Mouse (Mus musculus): ENCODE data around the gene Cog1.
A peak's percentile ranks its signal among the peaks of the same experiment; 100 is the strongest.

Gene Cog1

GRCm38 (mm10) chr11:113666648-113667047 lies 17.7 kb downstream of the Cog1 start:
- DNase-seq (ENCODE audit: low spot score in 2 of 2), result no peak

GRCm38 (mm10) chr11:113667122-113667521 lies 18.2 kb downstream of the Cog1 start:
- no peak for DNase-seq (ENCODE audit: low spot score in 2 of 2)

- DNase-seq (ENCODE audit: low spot score in 2 of 2), result no peak
Measured at GRCm38 (mm10) chr11:113667704-113668103, 18.7 kb downstream of the Cog1 start.

DNA sequence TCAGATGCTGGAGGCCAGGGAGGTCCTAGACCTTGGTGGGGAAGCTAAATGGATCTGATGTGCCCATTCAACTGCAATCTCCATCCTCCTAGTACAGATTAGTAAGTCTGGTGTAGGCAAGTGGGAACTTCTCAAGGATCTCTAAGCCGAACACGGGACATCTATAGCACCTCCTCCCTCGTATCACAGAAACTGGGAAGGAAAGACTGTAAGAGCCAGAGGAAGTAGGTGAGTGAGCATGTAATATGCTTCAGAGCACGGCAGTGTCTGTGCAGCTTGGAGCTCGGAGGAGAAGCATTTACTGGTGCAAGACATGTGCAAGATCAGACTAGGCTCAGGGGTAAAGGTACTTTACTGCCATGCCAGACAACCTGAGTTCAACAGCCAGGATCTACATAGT lies 19.9 kb downstream of the Cog1 start:
- DNase-seq (ENCODE audit: low spot score in 2 of 2), result no peak

GRCm38 (mm10) chr11:113669711-113670110 lies 20.7 kb downstream of the Cog1 start:
- DNase-seq (ENCODE audit: low spot score in 2 of 2), result no peak

GRCm38 (mm10) chr11:113673614-113674013 lies 24.6 kb downstream of the Cog1 start:
- no peak for DNase-seq (ENCODE audit: low spot score in 2 of 2)

DNA sequence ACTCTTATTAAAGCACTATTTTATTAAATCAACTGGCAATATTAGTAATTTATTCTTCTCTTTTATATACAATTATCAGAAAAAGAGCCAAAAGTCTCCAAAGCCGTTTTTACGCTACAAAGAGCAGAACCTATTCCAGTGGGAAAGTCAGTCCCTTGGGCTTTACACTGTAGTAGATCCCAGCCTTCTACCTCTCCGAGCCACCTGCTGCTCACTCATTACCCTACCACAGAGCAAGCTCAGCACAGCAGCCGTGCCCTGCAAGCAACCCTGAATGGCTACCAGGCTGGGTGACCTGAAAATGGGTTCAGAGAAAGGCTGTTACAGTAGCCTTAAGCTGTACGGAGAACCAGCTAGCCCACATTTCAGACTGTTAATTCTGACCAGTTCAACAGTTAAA lies 25.6 kb downstream of the Cog1 start:
- no peak for DNase-seq (ENCODE audit: low spot score in 2 of 2)

GRCm38 (mm10) chr11:113676847-113677246 lies 27.9 kb downstream of the Cog1 start:
- no peak for DNase-seq (ENCODE audit: low spot score in 2 of 2)

GRCm38 (mm10) chr11:113677378-113677777 lies 28.4 kb downstream of the Cog1 start:
- no peak for DNase-seq (ENCODE audit: low spot score in 2 of 2)

DNA sequence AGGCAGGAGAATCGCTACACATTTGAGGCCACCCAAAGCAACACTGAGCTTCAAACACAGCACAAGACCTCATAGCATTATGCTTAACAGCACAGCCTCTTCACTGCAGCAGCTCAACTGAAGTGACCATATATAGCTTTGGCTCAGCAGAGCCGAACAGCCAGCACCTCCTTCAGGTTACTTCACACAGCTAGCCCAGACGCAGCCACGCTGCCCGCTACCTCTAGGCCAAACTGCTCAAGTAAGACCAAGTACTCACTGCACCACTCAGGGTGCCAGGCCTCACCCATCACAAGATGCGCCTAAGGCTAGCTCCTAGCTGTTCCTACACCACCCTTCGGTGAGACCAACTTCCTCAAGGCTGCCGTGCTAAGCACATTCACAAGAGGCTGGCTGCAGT lies 29.4 kb downstream of the Cog1 start:
- DNase-seq (ENCODE audit: low spot score in 2 of 2), result no peak

DNA sequence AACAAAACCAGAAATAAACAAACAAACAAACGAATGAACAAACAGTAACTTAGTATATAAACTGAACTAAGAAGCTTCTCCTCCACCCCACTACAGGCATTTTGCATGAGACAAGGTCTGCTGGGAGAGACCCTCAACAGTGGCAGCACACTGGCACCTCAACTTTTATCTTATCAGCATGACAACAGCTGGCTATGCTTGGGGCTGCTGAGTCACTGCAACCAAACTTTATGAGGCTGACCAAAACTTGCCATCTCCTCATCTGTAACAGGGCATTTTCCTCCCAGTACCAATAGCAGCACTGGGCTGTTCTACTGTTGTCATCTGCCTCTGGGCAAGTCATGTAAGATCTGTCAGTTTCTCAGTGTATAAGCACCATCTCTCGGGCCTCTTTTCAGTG lies 32.0 kb downstream of the Cog1 start:
- DNase-seq (ENCODE audit: low spot score in 2 of 2), result no peak

DNA sequence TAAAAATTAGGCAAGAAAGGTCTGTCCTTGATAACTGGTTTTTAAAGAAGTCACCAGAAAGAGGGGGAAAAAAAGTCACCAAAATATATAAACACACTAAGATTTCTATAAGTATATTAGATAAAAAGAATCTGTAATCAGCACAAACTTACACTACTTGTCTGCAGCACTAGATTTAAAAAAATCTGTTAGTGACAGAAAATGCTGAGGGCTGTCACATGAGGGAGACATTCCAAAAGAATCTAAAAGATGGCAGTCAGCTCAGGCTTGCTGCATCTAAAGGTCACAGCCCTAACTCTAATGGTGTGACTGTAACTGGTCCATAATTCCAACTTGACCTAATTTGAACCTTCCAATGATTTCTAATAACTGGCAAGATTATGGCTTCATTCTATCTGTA lies 33.0 kb downstream of the Cog1 start:
- DNase-seq (ENCODE audit: low spot score in 2 of 2), result no peak

DNA sequence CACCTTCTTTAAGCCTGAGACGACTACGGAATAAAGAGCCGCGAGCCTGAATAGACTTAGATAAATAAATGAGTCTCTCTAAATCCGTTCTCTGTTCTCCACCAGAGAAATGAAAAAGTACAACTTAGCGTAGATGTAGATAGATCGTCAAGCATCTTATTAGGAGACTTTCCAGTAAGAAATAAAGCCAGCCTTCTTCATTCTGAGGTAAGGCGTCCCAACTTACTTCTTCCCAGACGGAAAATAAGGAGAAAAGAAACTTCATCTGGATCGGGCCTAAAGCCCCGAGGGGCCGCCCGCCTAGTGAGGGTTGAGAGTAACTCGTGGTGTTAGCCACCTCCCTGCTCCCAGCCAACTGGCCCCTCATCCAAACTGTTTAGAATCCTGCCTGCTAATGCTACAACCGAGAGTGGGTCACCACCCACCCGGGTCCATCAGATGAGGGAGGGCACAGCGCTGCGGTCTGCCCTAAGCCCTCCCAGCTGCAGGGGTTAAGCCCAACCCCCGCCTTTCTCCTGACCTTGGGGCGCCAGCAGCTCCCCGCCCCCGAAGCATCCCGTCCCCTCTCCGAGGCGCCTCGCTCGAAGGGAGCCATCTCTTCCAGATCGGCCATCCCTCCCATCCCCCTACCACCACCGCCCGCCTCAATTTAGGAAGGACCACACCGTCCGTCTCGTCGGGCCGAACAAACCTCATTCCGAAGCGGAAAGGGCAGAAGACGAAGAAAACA lies 34.1 kb downstream of the Cog1 start:
- no peak for DNase-seq (ENCODE audit: low spot score in 2 of 2)

- no peak for DNase-seq (ENCODE audit: low spot score in 2 of 2)
Measured at GRCm38 (mm10) chr11:113683627-113683956, 34.6 kb downstream of the Cog1 start.

GRCm38 (mm10) chr11:113683957-113684706 lies 35.2 kb downstream of the Cog1 start, which contains the start of the genes Fam104a and D11Wsu47e:
Gene Fam104a, minus strand, starts transcription at chr11:113684155.
Gene D11Wsu47e, plus strand, starts transcription at chr11:113684412.
- peak; percentile 96 for DNase-seq (ENCODE audit: low spot score in 2 of 2)

GRCm38 (mm10) chr11:113684707-113685426 lies 35.9 kb downstream of the Cog1 start:
- no peak for DNase-seq (ENCODE audit: low spot score in 2 of 2)

DNA sequence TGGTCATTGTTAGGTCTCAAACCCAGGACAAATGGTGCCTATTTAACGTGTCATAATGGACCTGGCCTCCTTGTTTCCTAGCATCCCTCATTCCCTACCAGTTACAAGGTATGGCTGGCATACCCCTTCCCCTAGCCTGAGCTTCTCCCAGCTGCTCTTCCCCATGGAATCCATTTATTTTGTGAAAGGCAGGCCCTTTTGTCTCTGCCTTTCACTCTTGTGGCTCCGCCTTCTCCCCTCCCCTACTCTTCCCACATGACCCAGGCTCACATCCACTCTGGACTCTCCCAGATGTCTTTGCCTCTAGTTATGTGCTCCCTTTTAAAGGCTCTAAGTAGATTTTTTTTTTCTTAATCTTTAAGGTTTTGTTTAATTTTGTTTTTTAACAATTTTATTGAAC lies 38.1 kb downstream of the Cog1 start:
- no peak for DNase-seq (ENCODE audit: low spot score in 2 of 2)

GRCm38 (mm10) chr11:113690506-113690905 lies 41.5 kb downstream of the Cog1 start:
- DNase-seq (ENCODE audit: low spot score in 2 of 2), result peak; percentile 55 to 56

DNA sequence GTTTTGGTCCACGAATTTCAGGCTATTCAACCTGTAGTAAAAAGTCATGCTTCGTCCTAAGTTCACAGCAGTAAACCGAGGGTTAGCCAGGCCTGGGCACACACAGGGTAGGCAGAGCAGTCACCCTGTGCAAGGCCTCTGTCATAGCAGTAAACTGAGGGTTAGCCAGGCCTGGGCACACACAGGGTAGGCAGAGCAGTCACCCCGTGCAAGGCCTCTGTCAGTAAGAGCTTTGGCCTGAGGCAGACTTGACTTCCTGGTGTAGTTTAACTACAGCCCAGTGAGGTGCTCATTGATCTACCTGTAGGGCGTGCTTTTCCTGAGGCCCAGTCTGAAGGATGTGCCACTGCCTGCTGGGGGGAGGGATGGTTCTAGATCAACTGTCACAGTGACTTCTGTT lies 42.3 kb downstream of the Cog1 start:
- DNase-seq (ENCODE audit: low spot score in 2 of 2), result no peak

GRCm38 (mm10) chr11:113691851-113692250 lies 42.9 kb downstream of the Cog1 start:
- DNase-seq (ENCODE audit: low spot score in 2 of 2), result no peak

DNA sequence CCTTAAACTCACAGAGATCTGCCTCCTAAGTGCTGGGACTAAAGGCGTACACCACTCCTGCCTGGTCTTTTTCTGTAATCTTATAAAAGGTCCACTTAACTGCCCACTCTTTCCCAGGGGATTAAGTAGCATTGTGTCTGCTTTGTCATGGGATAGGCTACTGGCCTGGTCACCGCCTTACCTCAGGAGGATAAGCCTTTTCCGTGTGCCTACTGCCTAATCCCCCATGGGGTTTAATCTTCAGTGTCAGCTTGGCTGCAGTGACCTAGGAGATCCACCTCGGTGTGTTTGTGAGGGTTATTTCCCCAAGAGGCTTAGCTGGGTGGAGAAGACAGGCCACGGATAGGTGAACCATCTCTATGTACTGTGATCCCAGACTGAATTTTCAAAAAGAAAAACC lies 48.6 kb downstream of the Cog1 start:
- DNase-seq (ENCODE audit: low spot score in 2 of 2), result no peak

GRCm38 (mm10) chr11:113698013-113698545 lies 49.1 kb downstream of the Cog1 start:
- no peak for DNase-seq (ENCODE audit: low spot score in 2 of 2)

All from right cerebral cortex, adult 2 months (tissue).